Mouse (Mus musculus): Measurements from ENCODE around the gene Hrh3. TPM values are rescaled to one million over a fixed set of nuclear protein-coding genes. Genes with fewer than 3 reads are reported as not detected.

Hrh3 gene
- polyA plus RNA-seq, 1 experiment from 2014 or later: 2.4 TPM

DNA sequence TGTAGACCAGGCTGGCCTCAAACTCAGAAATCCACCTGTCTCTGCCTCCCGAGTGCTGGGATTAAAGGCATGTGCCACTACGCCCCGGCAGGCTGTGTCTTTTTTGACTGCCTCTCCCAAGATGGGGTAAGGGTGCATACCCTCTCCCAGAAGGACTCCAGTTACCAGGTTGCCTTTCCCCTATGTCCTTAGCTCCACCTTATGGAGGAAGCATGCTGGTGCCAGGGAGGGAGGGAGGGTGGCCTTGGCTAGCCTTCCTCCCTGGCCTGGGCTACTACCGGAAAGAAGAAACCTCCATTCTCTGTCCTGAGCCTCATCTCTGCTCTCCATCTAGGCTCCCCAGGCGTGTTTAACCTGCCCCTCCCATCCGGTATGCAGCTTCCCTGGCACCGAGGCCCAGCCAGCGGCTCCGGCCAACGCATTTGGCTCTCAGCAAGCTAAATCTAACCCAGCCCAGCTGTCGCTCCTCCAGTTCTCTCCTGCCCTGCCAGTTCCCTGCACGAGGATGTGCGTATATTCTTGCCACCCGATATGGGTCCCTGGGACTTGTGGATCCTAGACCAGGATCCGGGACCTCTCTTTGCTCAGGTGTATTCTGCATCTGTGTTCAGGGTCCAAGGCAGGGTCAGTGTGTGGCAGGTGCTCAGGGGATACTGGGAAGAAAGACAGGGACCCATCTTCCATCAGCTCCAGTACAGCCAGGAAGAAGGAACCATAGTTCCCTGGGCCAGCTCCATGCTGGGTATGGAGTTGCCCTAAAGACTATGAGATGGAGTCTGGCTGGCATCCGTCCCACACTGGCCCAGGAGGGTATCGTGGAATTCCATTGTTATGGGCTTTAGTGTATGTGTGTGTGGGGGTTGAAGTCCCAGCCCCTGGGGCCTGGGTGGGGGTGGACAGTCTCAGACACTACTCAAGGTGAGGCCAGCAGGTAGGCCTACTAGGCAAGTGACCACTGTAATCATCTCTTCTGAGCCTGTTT lies 9.9 kb upstream of the Hrh3 start:
- peaks cover 42% of the 10 kb centered on the region for H3K4me1 ChIP-seq (replicated peaks; ENCODE audit: control insufficient read depth, insufficient read depth, low read length)
- H3K27me3 ChIP-seq (replicated peaks; ENCODE audit: control insufficient read depth, insufficient read depth, low read length): no peaks in the 10 kb centered on the region
- H3K9me3 ChIP-seq (ENCODE audit: control insufficient read depth, low read length): no peaks in the 10 kb centered on the region
- no peak overlapping the region for H3K4me3 ChIP-seq (replicated peaks; ENCODE audit: low read length)
- H3K9ac ChIP-seq (replicated peaks; ENCODE audit: low read depth, low read length): no peak overlapping the region
- peak overlapping the region; percentile 16 for H3K27ac ChIP-seq (ENCODE audit: low read length)
- H3K4me2 ChIP-seq (ENCODE audit: low read length): no peak overlapping the region
- WGBS: 36% methylated on average over 17 of the region's 17 CpGs
- H3K36me3 ChIP-seq (ENCODE audit: control insufficient read depth, insufficient read depth): no peaks in the 10 kb centered on the region
- no peak for ATAC-seq

GRCm38 (mm10) chr2:180108285-180108684 lies 4.0 kb upstream of the Hrh3 start:
- H3K9ac ChIP-seq (replicated peaks; ENCODE audit: low read depth, low read length): no peak overlapping the region
- H3K4me1 ChIP-seq (replicated peaks; ENCODE audit: control insufficient read depth, insufficient read depth, low read length): peaks cover 18% of the 10 kb centered on the region
- H3K36me3 ChIP-seq (ENCODE audit: control insufficient read depth, insufficient read depth): no peaks in the 10 kb centered on the region
- H3K9me3 ChIP-seq (ENCODE audit: control insufficient read depth, low read length): no peaks in the 10 kb centered on the region
- no peak overlapping the region for H3K4me3 ChIP-seq (replicated peaks; ENCODE audit: low read length)
- no peak overlapping the region for H3K4me2 ChIP-seq (ENCODE audit: low read length)
- H3K27ac ChIP-seq (ENCODE audit: low read length): no peak overlapping the region
- no peak for ATAC-seq
- peaks cover 20% of the 10 kb centered on the region for H3K27me3 ChIP-seq (replicated peaks; ENCODE audit: control insufficient read depth, insufficient read depth, low read length)
- 64% methylated on average over 6 of the region's 6 CpGs for WGBS

GRCm38 (mm10) chr2:180107081-180107480 lies 2.8 kb upstream of the Hrh3 start:
- H3K4me2 ChIP-seq (ENCODE audit: low read length): no peak overlapping the region
- H3K4me3 ChIP-seq (replicated peaks; ENCODE audit: low read length): no peak overlapping the region
- H3K27me3 ChIP-seq (replicated peaks; ENCODE audit: control insufficient read depth, insufficient read depth, low read length): peaks cover 32% of the 10 kb centered on the region
- no peak for ATAC-seq
- H3K36me3 ChIP-seq (ENCODE audit: control insufficient read depth, insufficient read depth): no peaks in the 10 kb centered on the region
- H3K9me3 ChIP-seq (ENCODE audit: control insufficient read depth, low read length): no peaks in the 10 kb centered on the region
- no peak overlapping the region for H3K9ac ChIP-seq (replicated peaks; ENCODE audit: low read depth, low read length)
- WGBS: 66% methylated on average over 4 of the region's 4 CpGs
- no peak overlapping the region for H3K27ac ChIP-seq (ENCODE audit: low read length)
- peaks cover 25% of the 10 kb centered on the region for H3K4me1 ChIP-seq (replicated peaks; ENCODE audit: control insufficient read depth, insufficient read depth, low read length)

DNA sequence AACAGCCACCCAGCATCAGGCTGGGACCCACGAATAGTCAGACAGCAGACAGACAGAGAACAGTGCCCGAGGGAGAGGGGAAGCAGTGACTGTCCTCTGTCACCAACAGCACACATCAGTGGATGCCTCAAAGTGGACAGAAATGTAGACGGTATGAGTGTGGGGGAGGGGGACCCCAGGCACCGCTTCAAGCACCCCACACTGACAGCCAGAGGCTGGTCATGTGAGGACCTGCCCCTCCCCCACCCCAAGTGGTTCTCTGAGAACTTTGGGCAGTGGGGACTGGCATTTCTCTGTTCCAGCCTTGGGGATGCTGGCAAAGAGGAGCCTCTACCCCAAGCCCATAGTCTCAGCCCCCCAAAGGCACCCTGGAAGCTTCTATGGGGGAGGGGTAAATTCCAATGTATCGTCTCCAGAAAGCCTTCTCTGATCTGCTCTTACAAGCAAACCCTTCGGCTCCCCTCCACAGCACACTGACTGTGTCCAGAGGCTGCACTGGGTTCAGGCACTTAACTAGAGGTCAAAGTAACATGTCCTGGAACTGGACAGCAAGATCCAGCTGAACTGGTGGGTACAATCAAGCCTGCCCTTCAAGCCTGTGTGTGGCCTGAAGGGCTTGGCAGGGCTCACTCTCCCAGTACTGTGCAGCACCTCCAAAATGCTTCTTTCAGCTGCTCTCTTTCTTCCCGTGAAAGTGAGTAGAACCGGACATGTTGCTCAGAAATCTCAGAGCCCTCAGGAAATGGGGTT lies 1.3 kb upstream of the Hrh3 start:
- Histone ChIP-seq H3K27me3 (replicated peaks; ENCODE audit: control insufficient read depth, insufficient read depth, low read length) (peaks cover 43% of the 10 kb centered on the region), H3K4me3 (replicated peaks; ENCODE audit: low read length) (no peak overlapping the region), H3K27ac (ENCODE audit: low read length) (no peak overlapping the region), H3K4me1 (replicated peaks; ENCODE audit: control insufficient read depth, insufficient read depth, low read length) (peaks cover 25% of the 10 kb centered on the region), H3K9ac (replicated peaks; ENCODE audit: low read depth, low read length) (no peak overlapping the region), H3K36me3 (ENCODE audit: control insufficient read depth, insufficient read depth) (no peaks in the 10 kb centered on the region), H3K4me2 (ENCODE audit: low read length) (no peak overlapping the region), H3K9me3 (ENCODE audit: control insufficient read depth, low read length) (no peaks in the 10 kb centered on the region)
- ATAC-seq: no peak
- 24% methylated on average over 8 of the region's 8 CpGs for WGBS

DNA sequence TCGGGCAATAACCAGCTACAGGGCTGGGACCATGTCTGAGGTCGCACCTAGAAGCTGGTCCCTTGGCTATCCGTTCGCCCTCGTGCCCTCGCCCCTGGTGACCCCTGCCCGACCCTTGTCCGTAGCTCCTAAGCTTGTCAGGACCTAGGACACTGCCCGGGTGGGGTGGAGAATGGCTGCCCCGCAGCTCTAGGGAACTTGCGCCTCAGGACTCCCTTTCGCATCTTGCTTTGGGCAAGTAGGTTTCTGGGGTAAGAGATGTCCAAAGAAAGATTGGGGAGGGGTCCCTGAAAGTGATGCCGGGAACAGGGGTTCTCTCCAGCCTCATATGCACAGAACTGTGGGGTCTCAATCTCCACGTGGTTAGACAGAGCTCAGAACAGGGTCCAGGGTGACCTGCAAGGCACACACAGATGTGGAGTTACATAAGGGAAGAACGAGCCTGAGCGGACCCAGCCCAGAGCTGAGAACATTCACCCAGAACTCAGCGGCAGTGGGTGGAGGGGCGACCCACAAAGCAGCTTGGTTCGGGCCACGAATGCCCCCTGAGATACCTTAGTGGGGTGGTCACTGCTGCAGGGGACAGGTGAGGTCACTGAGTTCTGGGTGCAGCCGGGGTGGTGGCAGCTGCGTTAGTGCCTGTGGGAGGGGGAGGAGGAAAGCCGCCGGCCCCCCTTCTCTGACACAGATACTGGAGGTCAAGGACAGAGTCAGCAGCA lies 530 bp upstream of the Hrh3 start:
- Histone ChIP-seq H3K36me3 (ENCODE audit: control insufficient read depth, insufficient read depth) (no peaks in the 10 kb centered on the region), H3K4me3 (replicated peaks; ENCODE audit: low read length) (peak overlapping the region; percentile 59), H3K27me3 (replicated peaks; ENCODE audit: control insufficient read depth, insufficient read depth, low read length) (peaks cover 48% of the 10 kb centered on the region), H3K9ac (replicated peaks; ENCODE audit: low read depth, low read length) (peak overlapping the region; percentile 59), H3K27ac (ENCODE audit: low read length) (no peak overlapping the region), H3K9me3 (ENCODE audit: control insufficient read depth, low read length) (no peaks in the 10 kb centered on the region), H3K4me1 (replicated peaks; ENCODE audit: control insufficient read depth, insufficient read depth, low read length) (peaks cover 29% of the 10 kb centered on the region), H3K4me2 (ENCODE audit: low read length) (peak overlapping the region; percentile 94)
- no peak for ATAC-seq
- 8% methylated on average over 24 of the region's 24 CpGs for WGBS

DNA sequence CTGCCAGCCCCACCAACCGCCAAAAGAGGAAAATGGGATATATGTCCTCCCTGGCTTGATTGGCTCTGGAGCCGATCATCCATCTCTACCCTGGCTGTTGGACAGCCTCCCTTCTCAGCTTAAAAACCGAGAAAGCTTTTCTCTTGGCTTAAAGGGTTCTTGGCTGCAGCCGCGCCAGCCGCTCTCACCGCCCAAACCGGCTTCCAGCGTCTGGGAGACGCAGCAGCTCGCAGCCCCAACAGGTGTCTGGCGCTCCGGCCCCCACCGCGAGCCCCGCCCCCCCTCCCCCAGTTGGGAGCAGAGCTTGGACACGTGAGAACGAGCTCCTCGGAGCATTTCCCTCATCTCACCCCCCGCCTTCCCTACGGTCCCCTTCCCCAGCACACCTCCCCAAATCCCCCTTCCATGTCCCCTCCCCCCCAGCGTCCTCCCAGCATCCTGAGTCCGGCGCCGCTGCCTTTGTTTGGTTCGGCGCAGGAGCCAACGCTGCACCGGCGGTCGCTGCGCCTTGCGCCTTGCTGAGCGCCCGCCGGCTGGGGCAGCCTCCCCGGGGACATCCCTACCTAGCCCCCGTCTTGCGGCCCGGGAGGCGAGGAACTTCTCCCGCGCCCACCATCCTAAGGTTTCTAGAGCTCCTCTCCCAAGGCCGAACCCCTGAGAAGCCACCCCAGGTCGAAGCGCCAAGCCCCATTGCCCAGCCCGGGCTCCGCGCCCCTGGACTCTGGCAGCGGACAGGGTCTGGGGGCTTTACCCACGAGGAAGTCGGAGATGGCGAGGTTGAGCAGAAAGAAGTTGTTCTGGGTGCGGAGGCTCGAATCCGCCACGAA lies 924 bp downstream of the Hrh3 start:
- Histone ChIP-seq H3K36me3 (ENCODE audit: control insufficient read depth, insufficient read depth) (no peaks in the 10 kb centered on the region), H3K4me3 (replicated peaks; ENCODE audit: low read length) (peak overlapping the region; percentile 59), H3K4me2 (ENCODE audit: low read length) (peak overlapping the region; percentile 94), H3K27me3 (replicated peaks; ENCODE audit: control insufficient read depth, insufficient read depth, low read length) (peaks cover 50% of the 10 kb centered on the region), H3K4me1 (replicated peaks; ENCODE audit: control insufficient read depth, insufficient read depth, low read length) (peaks cover 35% of the 10 kb centered on the region), H3K9me3 (ENCODE audit: control insufficient read depth, low read length) (no peaks in the 10 kb centered on the region), H3K27ac (ENCODE audit: low read length) (no peak overlapping the region), H3K9ac (replicated peaks; ENCODE audit: low read depth, low read length) (peak overlapping the region; percentile 59)
- WGBS: 0% methylated on average over 56 of the region's 57 CpGs
- peak; percentile 13; the same call in 1 of the 2 replicates for ATAC-seq

DNA sequence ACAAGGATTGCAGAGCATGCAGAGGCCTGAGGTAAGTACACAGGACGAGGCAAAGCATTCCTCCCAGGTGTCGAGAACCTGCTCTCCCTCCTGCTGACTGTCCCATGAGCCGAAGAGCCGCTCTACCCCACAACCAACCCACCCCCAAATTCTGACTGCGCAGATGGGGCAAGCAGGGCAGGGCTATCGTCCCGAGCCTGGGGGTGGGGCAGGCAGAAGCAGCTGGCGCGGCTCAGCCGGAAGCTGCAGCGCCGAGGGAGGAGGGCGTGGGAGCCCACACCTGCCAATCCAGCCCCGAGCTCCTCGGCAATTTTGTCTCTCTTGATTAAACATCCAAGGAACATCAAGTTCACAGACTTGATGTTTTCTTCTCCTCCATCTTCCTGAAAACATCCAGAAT lies 4.8 kb downstream of the Hrh3 start:
- Histone ChIP-seq H3K27me3 (replicated peaks; ENCODE audit: control insufficient read depth, insufficient read depth, low read length) (peaks cover 40% of the 10 kb centered on the region), H3K4me1 (replicated peaks; ENCODE audit: control insufficient read depth, insufficient read depth, low read length) (peaks cover 45% of the 10 kb centered on the region), H3K9ac (replicated peaks; ENCODE audit: low read depth, low read length) (no peak overlapping the region), H3K36me3 (ENCODE audit: control insufficient read depth, insufficient read depth) (no peaks in the 10 kb centered on the region), H3K9me3 (ENCODE audit: control insufficient read depth, low read length) (no peaks in the 10 kb centered on the region), H3K4me2 (ENCODE audit: low read length) (peak overlapping the region; percentile 35), H3K27ac (ENCODE audit: low read length) (no peak overlapping the region), H3K4me3 (replicated peaks; ENCODE audit: low read length) (no peak overlapping the region)
- WGBS: 12% methylated on average over 15 of the region's 15 CpGs
- ATAC-seq: no peak

- WGBS: 38% methylated on average over 5 of the region's 5 CpGs
- no peak overlapping the region for H3K9ac ChIP-seq (replicated peaks; ENCODE audit: low read depth, low read length)
- ATAC-seq: 0 out of 2 replicates have a peak, but pooled peaks have one; percentile 18
Measured at GRCm38 (mm10) chr2:180098167-180098566, 6.1 kb downstream of the Hrh3 start.

More at GRCm38 (mm10) chr2:180098167-180098566, 6.1 kb downstream of the Hrh3 start:
- Histone ChIP-seq H3K4me3 (replicated peaks; ENCODE audit: low read length) (no peak overlapping the region), H3K27ac (ENCODE audit: low read length) (no peak overlapping the region), H3K4me2 (ENCODE audit: low read length) (no peak overlapping the region), H3K27me3 (replicated peaks; ENCODE audit: control insufficient read depth, insufficient read depth, low read length) (peaks cover 30% of the 10 kb centered on the region), H3K4me1 (replicated peaks; ENCODE audit: control insufficient read depth, insufficient read depth, low read length) (peaks cover 32% of the 10 kb centered on the region), H3K36me3 (ENCODE audit: control insufficient read depth, insufficient read depth) (no peaks in the 10 kb centered on the region), H3K9me3 (ENCODE audit: control insufficient read depth, low read length) (no peaks in the 10 kb centered on the region)
